Mouse (Mus musculus): Measurements from ENCODE around the gene Olfr994. TPM values are rescaled to one million over a fixed set of nuclear protein-coding genes. Genes with fewer than 3 reads are reported as not detected.

Gene Olfr994
- not detected in 2 replicates for polyA plus RNA-seq (2012)

GRCm38 (mm10) chr2:85436351-85436750 is at the start of gene Olfr994:
Gene Olfr994 (minus strand): TSS chr2:85436451.

GRCm38 (mm10) chr2:85443539-85443938 is 7.3 kb upstream of the Olfr994 start, which contains the start of gene Olfr995:
Gene Olfr995 (minus strand): TSS chr2:85443639.

GRCm38 (mm10) chr2:85414777-85415176 is 21.5 kb downstream of the Olfr994 start, which contains the start of gene Olfr993:
Gene Olfr993 (minus strand): TSS chr2:85414877.

DNA sequence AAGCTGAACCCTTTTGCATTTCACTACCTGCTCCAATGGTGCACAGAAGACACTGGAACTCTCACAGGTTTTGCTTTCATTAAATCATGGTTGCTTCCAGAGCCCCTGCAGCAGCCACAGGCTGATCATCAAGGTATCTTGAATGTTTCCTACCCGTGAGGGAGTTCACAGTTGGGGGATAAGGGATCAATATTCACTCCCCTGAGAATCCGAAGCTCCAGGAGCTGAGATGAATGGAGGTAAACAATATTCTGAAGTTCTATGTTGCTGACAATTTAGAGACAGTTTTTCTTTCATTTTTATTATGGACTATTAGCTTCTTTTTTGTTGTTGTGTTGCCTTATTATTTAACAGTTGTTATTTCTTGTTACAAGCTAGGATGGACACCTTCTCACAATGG is 26.9 kb downstream of the Olfr994 start, which contains the start of gene Olfr992:
Olfr992 (minus strand) TSS at position 101 of the 400 bp plus-strand sequence.

Other genes starting within 250 kb of the Olfr994 start
- 0.02 TPM in 1 of 2 replicates, not detected in the other for gene Lrrc55, start 239.3 kb downstream of the Olfr994 start, polyA plus RNA-seq (2012)
- not detected in 2 replicates for gene Olfr987, start 97.1 kb downstream of the Olfr994 start, polyA plus RNA-seq (2012)
- not detected in 2 replicates for gene Olfr988, start 73.2 kb downstream of the Olfr994 start, polyA plus RNA-seq (2012)
- not detected in 2 replicates for gene Olfr992, start 27.0 kb downstream of the Olfr994 start, polyA plus RNA-seq (2012)
- gene Olfr993, start 21.6 kb downstream of the Olfr994 start, polyA plus RNA-seq (2012), result not detected in 2 replicates
- gene Olfr995, start 7.2 kb upstream of the Olfr994 start, polyA plus RNA-seq (2012), result not detected in 2 replicates
- gene 4833423E24Rik, start 82.6 kb upstream of the Olfr994 start, polyA plus RNA-seq (2012), result not detected in 2 replicates
- gene Olfr996, start 142.8 kb upstream of the Olfr994 start, polyA plus RNA-seq (2012), result not detected in 2 replicates
- gene Olfr998, start 152.5 kb upstream of the Olfr994 start, polyA plus RNA-seq (2012), result 0.06 TPM in 1 of 2 replicates, not detected in the other
- gene Olfr1000, start 175.5 kb upstream of the Olfr994 start, polyA plus RNA-seq (2012), result not detected in 2 replicates
- not detected in 2 replicates for gene Olfr1002, start 214.3 kb upstream of the Olfr994 start, polyA plus RNA-seq (2012)
- gene Olfr154, start 228.0 kb upstream of the Olfr994 start, polyA plus RNA-seq (2012), result not detected in 2 replicates
- not detected in 2 replicates for gene Olfr1006, start 242.3 kb upstream of the Olfr994 start, polyA plus RNA-seq (2012)

Data from megakaryocyte-erythroid progenitor cell, adult 5 weeks (primary cell).